Mouse (Mus musculus) kidney, embryonic 15.5 days (tissue): ENCODE results near the gene Eif2ak4. TPM values are rescaled to one million over a fixed set of nuclear protein-coding genes. Genes with fewer than 3 reads are reported as not detected.

Experiments used
- ATAC-seq: fragments of 200-750 bp; cut with Nextera tagmentation; replicated peaks from 2 replicates; pipeline ENCODE4 v1.8.0; 2017; ENCODE audit warnings: moderate TSS enrichment; ENCODE audit not compliant: low FRiP score
- H3K27ac ChIP-seq: fragments of 300-500 bp; sonication (generic); 2 replicates; pipeline ENCODE4 v1.5.1; 2015; ENCODE audit warnings: mild to moderate bottlenecking, inconsistent platforms
- H3K27me3 ChIP-seq: fragments of 300-500 bp; sonication (generic); 2 replicates; pipeline ENCODE4 v1.6.1; 2015; ENCODE audit warnings: inconsistent platforms
- H3K36me3 ChIP-seq: fragments of 300-500 bp; sonication (generic); 2 replicates; pipeline ENCODE4 v1.6.1; 2015; ENCODE audit warnings: inconsistent platforms
- H3K4me1 ChIP-seq: fragments of 300-500 bp; sonication (generic); 2 replicates; pipeline ENCODE4 v1.6.1; 2015; ENCODE audit warnings: inconsistent platforms
- H3K4me2 ChIP-seq: fragments of 300-500 bp; sonication (generic); 2 replicates; pipeline ENCODE4 v1.6.1; 2015; ENCODE audit warnings: moderate library complexity, mild to moderate bottlenecking, inconsistent platforms
- H3K4me3 ChIP-seq: fragments of 300-500 bp; sonication (generic); replicated peaks from 2 replicates; pipeline ENCODE4 v1.5.1; 2015; ENCODE audit warnings: mild to moderate bottlenecking, inconsistent platforms
- H3K9ac ChIP-seq: fragments of 300-500 bp; sonication (generic); 2 replicates; pipeline ENCODE4 v1.6.1; 2015; ENCODE audit warnings: mild to moderate bottlenecking, inconsistent platforms
- H3K9me3 ChIP-seq: fragments of 300-500 bp; sonication (generic); replicated peaks from 2 replicates; pipeline ENCODE4 v1.6.1; 2016; ENCODE audit warnings: inconsistent platforms
- WGBS: fragments of 180-500 bp; shearing (Covaris S2); methylation state at CpG from one replicate; pipeline ENCODE4 v1.1.7; 2015; ENCODE audit warnings: mixed read lengths; 5-methylcytosine and 5-hydroxymethylcytosine counted together
- polyA plus RNA-seq: library from polyadenylated mRNA; unstranded; fragments of >200 nt; fragmentation: Nextera tagmentation; extraction: Ambion mirVana; gene quantifications from 2 replicates; pipeline ENCODE4 v1.2.1, GENCODE M21; 2015

Gene Eif2ak4
- polyA plus RNA-seq, 1 experiment from 2014 or later, result 13.8 TPM

DNA sequence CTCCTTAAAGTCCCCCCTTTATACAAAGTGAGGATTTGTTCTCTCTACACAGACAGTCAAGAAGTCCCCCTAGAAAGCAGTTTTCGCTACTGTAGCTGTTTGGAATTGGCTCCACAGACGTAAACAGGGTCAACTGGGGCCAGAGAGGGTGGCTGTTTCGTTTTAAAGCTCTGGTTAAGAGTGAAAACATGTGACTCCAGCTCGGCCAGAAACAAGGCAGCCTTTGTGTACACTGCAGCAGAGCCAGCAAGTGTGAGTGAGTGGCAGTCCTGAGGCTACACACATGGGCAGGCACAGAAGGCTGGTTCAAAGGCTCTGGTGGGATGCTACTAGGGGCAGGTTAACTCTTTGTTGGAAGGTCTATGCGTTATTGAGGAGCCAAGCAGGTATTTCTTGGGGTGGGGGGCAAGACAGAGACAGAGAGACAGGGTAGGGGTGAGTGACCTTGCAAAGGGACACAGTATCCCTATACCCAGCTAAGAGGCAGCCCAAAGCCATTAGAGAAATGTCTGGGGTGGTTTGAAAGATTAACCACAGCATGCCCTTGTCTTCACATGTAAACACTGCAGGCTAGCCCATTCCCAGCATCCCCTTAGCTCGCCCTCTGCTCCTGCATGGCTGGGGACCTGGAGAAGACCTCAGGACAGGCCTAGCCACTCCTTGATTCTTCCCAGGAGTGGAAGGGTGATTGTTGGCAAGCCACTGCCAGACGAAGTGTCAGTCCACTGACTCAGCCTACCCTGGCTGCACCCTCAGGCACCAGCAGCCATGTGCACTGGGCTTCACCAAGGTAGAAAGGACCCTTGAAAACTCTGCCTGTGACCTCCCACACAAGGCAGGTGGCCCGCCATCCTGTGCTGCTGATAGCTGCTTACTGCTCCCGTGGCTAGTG, 131.9 kb downstream of the Eif2ak4 start:
- 42% methylated on average over 9 of the region's 9 CpGs for WGBS
- H3K9me3 ChIP-seq, result no peaks in the 10 kb centered on the region
- H3K4me2 ChIP-seq, result no peak overlapping the region; the same call in 1 of the 2 replicates
- H3K36me3 ChIP-seq, result no peaks in the 10 kb centered on the region
- H3K4me3 ChIP-seq, result no peak overlapping the region
- ATAC-seq, result peak; percentile 84
- peak overlapping the region; percentile 84 for H3K27ac ChIP-seq
- peaks cover 47% of the 10 kb centered on the region for H3K4me1 ChIP-seq
- H3K27me3 ChIP-seq, result no peaks in the 10 kb centered on the region
- no peak overlapping the region for H3K9ac ChIP-seq

DNA sequence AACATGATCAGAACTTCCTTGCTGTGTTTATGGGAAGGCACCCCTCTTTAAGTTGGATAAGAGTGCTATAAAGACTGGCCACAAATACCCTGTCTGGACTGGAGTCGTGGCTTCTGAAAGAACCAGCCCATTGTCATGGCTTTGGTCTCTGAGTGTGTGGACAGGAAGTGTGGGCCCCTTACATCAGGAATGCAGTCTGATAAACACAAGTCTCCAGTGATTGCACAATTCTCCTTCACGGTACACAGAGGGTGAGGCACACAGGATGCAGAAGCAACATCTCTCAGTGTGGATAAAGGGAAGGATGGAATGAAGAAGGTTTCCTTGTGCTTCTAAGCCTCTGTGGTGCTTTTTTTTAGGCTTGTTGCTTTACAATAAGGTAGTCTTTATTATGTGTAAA, 133.8 kb downstream of the Eif2ak4 start:
- peak; percentile 7; the same call in 1 of the 2 replicates for ATAC-seq
- H3K4me2 ChIP-seq, result no peak overlapping the region
- no peaks in the 10 kb centered on the region for H3K9me3 ChIP-seq
- H3K27me3 ChIP-seq, result no peaks in the 10 kb centered on the region
- no peak overlapping the region for H3K9ac ChIP-seq
- WGBS, result 16% methylated on average over 2 of the region's 2 CpGs
- H3K4me1 ChIP-seq, result peaks cover 47% of the 10 kb centered on the region
- no peaks in the 10 kb centered on the region for H3K36me3 ChIP-seq
- H3K4me3 ChIP-seq, result no peak overlapping the region
- peak overlapping the region; percentile 52 for H3K27ac ChIP-seq

DNA sequence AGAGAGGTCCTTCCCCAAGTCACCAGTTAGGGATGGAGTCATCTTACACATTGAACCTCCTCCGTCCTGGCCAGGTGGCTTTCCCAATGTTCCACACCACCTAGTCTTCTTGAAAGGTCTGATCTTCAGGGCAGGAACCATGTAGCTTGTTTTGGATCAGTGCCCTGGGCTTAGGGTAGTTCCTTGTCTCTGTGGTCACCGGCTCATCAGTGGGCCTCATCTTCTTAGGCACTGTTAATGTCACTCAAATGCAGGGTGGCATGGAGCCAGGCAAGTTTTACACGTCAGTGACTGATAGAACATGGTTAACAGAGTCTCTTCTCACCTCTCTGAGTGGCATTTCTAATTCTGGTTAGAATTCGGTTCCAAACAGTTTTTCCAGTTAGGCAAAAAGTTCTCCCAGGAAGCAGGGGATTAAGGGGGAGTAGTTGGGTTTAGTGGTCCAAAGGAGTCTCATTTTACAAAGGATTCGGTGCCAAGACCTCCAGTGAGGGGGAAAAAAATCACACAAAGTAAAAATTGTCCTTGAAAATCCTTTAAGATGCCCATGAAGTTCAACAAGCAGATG, 134.8 kb downstream of the Eif2ak4 start:
- Histone ChIP-seq H3K4me3 (no peak overlapping the region), H3K27ac (peak overlapping the region; percentile 63), H3K4me2 (no peak overlapping the region), H3K9me3 (no peaks in the 10 kb centered on the region), H3K27me3 (no peaks in the 10 kb centered on the region), H3K4me1 (peaks cover 47% of the 10 kb centered on the region), H3K36me3 (no peaks in the 10 kb centered on the region), H3K9ac (no peak overlapping the region)
- WGBS, result 31% methylated on average over 5 of the region's 5 CpGs
- no peak for ATAC-seq

DNA sequence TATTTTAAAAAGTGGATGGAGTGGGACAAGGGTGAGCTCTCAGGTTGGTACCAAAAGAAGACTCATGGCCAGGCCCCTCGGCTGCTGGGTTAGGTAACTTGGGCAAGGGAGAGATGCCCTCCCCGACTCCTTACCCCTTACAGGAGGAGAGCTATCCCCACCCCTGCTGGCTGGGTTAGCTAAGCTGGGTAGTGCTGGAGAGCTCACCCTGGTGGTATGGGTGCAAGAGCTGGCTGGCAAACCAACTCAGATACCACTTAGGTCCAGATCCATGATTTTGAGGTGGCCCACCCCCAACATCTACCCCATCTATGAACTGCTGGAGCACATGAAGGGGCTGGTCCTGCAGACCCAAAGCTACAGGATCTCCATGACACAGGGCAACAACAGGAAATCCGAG, 136.4 kb downstream of the Eif2ak4 start:
- Histone ChIP-seq H3K9ac (no peak overlapping the region), H3K9me3 (no peaks in the 10 kb centered on the region), H3K4me3 (no peak overlapping the region), H3K27ac (no peak overlapping the region), H3K36me3 (no peaks in the 10 kb centered on the region), H3K4me2 (no peak overlapping the region), H3K27me3 (no peaks in the 10 kb centered on the region), H3K4me1 (peaks cover 49% of the 10 kb centered on the region)
- 86% methylated on average over 3 of the region's 3 CpGs for WGBS
- ATAC-seq, result no peak

Other genes starting within 250 kb of the Eif2ak4 start
- gene Fsip1, start 131.7 kb upstream of the Eif2ak4 start, polyA plus RNA-seq, result 0.93 and 1.2 TPM in 2 replicates
- gene Gpr176, start 15.2 kb upstream of the Eif2ak4 start, polyA plus RNA-seq, result 1.1 and 1.4 TPM in 2 replicates
- 224 and 241 TPM in 2 replicates for gene Srp14, start 91.1 kb downstream of the Eif2ak4 start, polyA plus RNA-seq
- gene Bmf, start 161.1 kb downstream of the Eif2ak4 start, polyA plus RNA-seq, result 7.6 and 8.2 TPM in 2 replicates
- gene Bub1b, start 209.6 kb downstream of the Eif2ak4 start, polyA plus RNA-seq, result 98.5 and 103 TPM in 2 replicates